Mouse (Mus musculus) left cerebral cortex, postnatal 36 days (tissue): ENCODE results near the gene Samd13. TPM values are rescaled to one million over a fixed set of nuclear protein-coding genes. Genes with fewer than 3 reads are reported as not detected.

Source experiments
- DNase-seq, 2 experiments: peaks; one replicate each; pipeline ENCODE4 v3.0.0; 2021 to 2022; ENCODE audit warnings: low spot score in 2 of 2, mixed read lengths in 1 of 2
- intact Hi-C: fragments of 180-260 bp; cut with DNase I; formaldehyde crosslinking; loops from one replicate; pipeline ENCODE4 v1.15.1; 2025
- total RNA-seq, 2 experiments: library from RNA; stranded (reverse); gene quantifications; 2 replicates each; pipeline ENCODE4 v1.2.3; 2021

Gene Samd13
- total RNA-seq = under 1 TPM; 0.20 to 0.95 TPM

- intact Hi-C loops = loop anchor here (2.0 to 5.0 kb wide), 3 partner anchors 64 to 118 kb away; no protein-coding TSS in a partner anchor
- peak; percentile 43 to 54 for DNase-seq
These were observed at the start of gene Samd13 for GRCm38 (mm10) chr3:146684811-146685675. Gene Samd13 (minus strand): TSS chr3:146685592.

GRCm38 (mm10) chr3:146731499-146731898 is 46.1 kb upstream of the Samd13 start:
- no peak for DNase-seq
- intact Hi-C loops = no loop called here

- intact Hi-C loops = no loop called here
- DNase-seq = no peak
These were observed 37.6 kb upstream of the Samd13 start for GRCm38 (mm10) chr3:146723037-146723436.

- intact Hi-C loops = no loop called here
These were observed 34.3 kb upstream of the Samd13 start for GRCm38 (mm10) chr3:146719696-146720095.

GRCm38 (mm10) chr3:146718251-146718650 is 32.9 kb upstream of the Samd13 start:
- DNase-seq = no peak
- intact Hi-C loops = no loop called here

More at GRCm38 (mm10) chr3:146719696-146720095, 34.3 kb upstream of the Samd13 start:
- DNase-seq = no peak

GRCm38 (mm10) chr3:146712305-146712704 is 26.9 kb upstream of the Samd13 start:
- intact Hi-C loops = loop anchor here (5.0 kb wide), 1 partner anchor 90 kb away; no protein-coding TSS in a partner anchor
- no peak for DNase-seq

GRCm38 (mm10) chr3:146711559-146711958 is 26.2 kb upstream of the Samd13 start:
- intact Hi-C loops = loop anchor here (5.0 kb wide), 1 partner anchor 89 kb away; no protein-coding TSS in a partner anchor
- peak in 1 of 2 experiments; percentile 36 for DNase-seq

- intact Hi-C loops = loop anchor here (5.0 kb wide), 1 partner anchor 89 kb away; no protein-coding TSS in a partner anchor
- no peak for DNase-seq
These were observed 25.7 kb upstream of the Samd13 start for GRCm38 (mm10) chr3:146711084-146711483.

GRCm38 (mm10) chr3:146709086-146709485 is 23.7 kb upstream of the Samd13 start:
- no peak for DNase-seq

GRCm38 (mm10) chr3:146708381-146708780 is 23.0 kb upstream of the Samd13 start:
- intact Hi-C loops = no loop called here
- no peak for DNase-seq

More at GRCm38 (mm10) chr3:146709086-146709485, 23.7 kb upstream of the Samd13 start:
- intact Hi-C loops = no loop called here

- intact Hi-C loops = no loop called here
- DNase-seq = no peak
These were observed 18.7 kb upstream of the Samd13 start for GRCm38 (mm10) chr3:146704099-146704498.

GRCm38 (mm10) chr3:146700051-146700450 is 14.7 kb upstream of the Samd13 start:
- DNase-seq = no peak
- intact Hi-C loops = no loop called here

- no peak for DNase-seq
- intact Hi-C loops = no loop called here
These were observed 13.6 kb upstream of the Samd13 start for GRCm38 (mm10) chr3:146698982-146699381.

GRCm38 (mm10) chr3:146692547-146692946 is 7.2 kb upstream of the Samd13 start:
- intact Hi-C loops = no loop called here
- no peak for DNase-seq

GRCm38 (mm10) chr3:146687121-146687725 is 1.8 kb upstream of the Samd13 start:
- DNase-seq = no peak
- intact Hi-C loops = loop anchor here (5.0 kb wide), 1 partner anchor 85 kb away; no protein-coding TSS in a partner anchor

GRCm38 (mm10) chr3:146686428-146686827 is 1.0 kb upstream of the Samd13 start:
- DNase-seq = no peak
- intact Hi-C loops = loop anchor here (5.0 kb wide), 1 partner anchor 86 kb away; no protein-coding TSS in a partner anchor

- no peak for DNase-seq
- intact Hi-C loops = loop anchor here (5.0 kb wide), 1 partner anchor 116 kb away; no protein-coding TSS in a partner anchor
These were observed 2.3 kb downstream of the Samd13 start for GRCm38 (mm10) chr3:146683095-146683494.

GRCm38 (mm10) chr3:146682140-146682651 is 3.2 kb downstream of the Samd13 start:
- intact Hi-C loops = loop anchor here (5.0 kb wide), 1 partner anchor 115 kb away; no protein-coding TSS in a partner anchor
- peak; percentile 48 to 60 for DNase-seq

GRCm38 (mm10) chr3:146681696-146682095 is 3.7 kb downstream of the Samd13 start:
- intact Hi-C loops = loop anchor here (5.0 kb wide), 1 partner anchor 114 kb away; no protein-coding TSS in a partner anchor
- no peak for DNase-seq

- intact Hi-C loops = loop anchor here (5.0 kb wide), 1 partner anchor 113 kb away; no protein-coding TSS in a partner anchor
- DNase-seq = no peak
These were observed 4.8 kb downstream of the Samd13 start for GRCm38 (mm10) chr3:146680625-146681024.
